Mouse (Mus musculus) layer of hippocampus, postnatal 10 days (tissue): Measurements from ENCODE around the gene Tcstv1. TPM values are rescaled to one million over a fixed set of nuclear protein-coding genes. Genes with fewer than 3 reads are reported as not detected.
"Not testable (repeated sequence)": the region's sequence is repeated elsewhere in the genome, so short reads cannot be mapped to it uniquely, and the experiment has no call there.

Source experiments
- DNase-seq, 2 experiments: peaks; one replicate each; pipeline ENCODE4 v3.0.0; 2021; ENCODE audit warnings: low spot score in 2 of 2
- long read RNA-seq: library from polyadenylated mRNA; stranded (forward); transcript quantifications from one replicate; pipeline ENCODE4 v2.0.0, GENCODE M21; 2023
- total RNA-seq, 2 experiments: library from RNA; stranded (reverse); gene quantifications; 2 replicates each; pipeline ENCODE4 v1.2.3; 2021

Tcstv1 gene
- total RNA-seq, result not detected
- long read RNA-seq, result 0 reads

- DNase-seq, result not testable (repeated sequence)
These were observed at the start of gene Tcstv1 for GRCm38 (mm10) chr13:119894685-119895084. Tcstv1 (minus strand) TSS chr13:119894785.

- not testable (repeated sequence) for DNase-seq
These were observed 34.6 kb upstream of the Tcstv1 start, which contains the start of gene Gm21761 for GRCm38 (mm10) chr13:119929172-119929571. Gm21761 (minus strand) TSS chr13:119929272.

GRCm38 (mm10) chr13:119924597-119925340 is 30.2 kb upstream of the Tcstv1 start:
- DNase-seq, result not testable (repeated sequence)

- not testable (repeated sequence) for DNase-seq
These were observed 22.6 kb upstream of the Tcstv1 start for GRCm38 (mm10) chr13:119916966-119917722.

- not testable (repeated sequence) for DNase-seq
These were observed 21.9 kb upstream of the Tcstv1 start for GRCm38 (mm10) chr13:119916449-119916848.

- not testable (repeated sequence) for DNase-seq
These were observed 4.0 kb upstream of the Tcstv1 start for GRCm38 (mm10) chr13:119898549-119898948.

- not testable (repeated sequence) for DNase-seq
These were observed 7.7 kb downstream of the Tcstv1 start for GRCm38 (mm10) chr13:119886896-119887295.

- DNase-seq, result not testable (repeated sequence)
These were observed 30.1 kb downstream of the Tcstv1 start for GRCm38 (mm10) chr13:119864395-119864999.

GRCm38 (mm10) chr13:119862399-119862798 is 32.2 kb downstream of the Tcstv1 start:
- not testable (repeated sequence) for DNase-seq

Other genes with a start within 250 kb of the Tcstv1 start
- 100 to 1,000 TPM; 630 to 638 TPM for gene Hmgcs1, start 204.4 kb downstream of the Tcstv1 start, total RNA-seq
- gene Nim1k, start 138.9 kb downstream of the Tcstv1 start, total RNA-seq, result 10 to 100 TPM; 14.0 to 15.0 TPM
- 10 to 100 TPM; 38.2 to 44.0 TPM for gene Zfp131, start 103.9 kb downstream of the Tcstv1 start, total RNA-seq
- not detected for gene AF067063, start 64.6 kb downstream of the Tcstv1 start, total RNA-seq
- not detected for gene D13Ertd608e, start 58.8 kb downstream of the Tcstv1 start, total RNA-seq
- gene Gm21761, start 34.5 kb upstream of the Tcstv1 start, total RNA-seq, result not detected
- gene B020031M17Rik, start 56.0 kb upstream of the Tcstv1 start, total RNA-seq, result not detected
- not detected for gene Gm36079, start 132.2 kb upstream of the Tcstv1 start, total RNA-seq
- gene Gm21188, start 157.4 kb upstream of the Tcstv1 start, total RNA-seq, result under 1 TPM in 1 of 2 experiments, not detected in 1; 0.21 TPM
- not detected for gene Gm20767, start 245.5 kb upstream of the Tcstv1 start, total RNA-seq